Mouse (Mus musculus) neural tube, embryonic 11.5 days (tissue): ENCODE measurements around the gene Sgsm2. TPM values are rescaled to one million over a fixed set of nuclear protein-coding genes. Genes with fewer than 3 reads are reported as not detected.
A peak's percentile ranks its signal among the peaks of the same experiment; 100 is the strongest.

Experiments used
- ATAC-seq: fragments of 200-750 bp; cut with Nextera tagmentation; 2 replicates; pipeline ENCODE4 v1.8.0; 2017; ENCODE audit warnings: moderate number of reproducible peaks, mild to moderate bottlenecking, moderate TSS enrichment, moderate library complexity; ENCODE audit not compliant: insufficient read depth, low FRiP score, low TSS enrichment
- DNase-seq: peaks from one replicate; pipeline ENCODE4 v3.0.0-alpha.2; 2015; ENCODE audit warnings: low spot score
- H3K27ac ChIP-seq: fragments of 300-500 bp; sonication (generic); 2 replicates; pipeline ENCODE4 v1.5.1; 2014; ENCODE audit warnings: low read depth, mild to moderate bottlenecking, low read length
- H3K27me3 ChIP-seq: fragments of 300-500 bp; sonication (generic); 2 replicates; pipeline ENCODE4 v1.6.1; 2014; ENCODE audit warnings: mild to moderate bottlenecking, low read length, mixed read lengths; ENCODE audit not compliant: control insufficient read depth, insufficient read depth
- H3K36me3 ChIP-seq: fragments of 300-500 bp; sonication (generic); 2 replicates; pipeline ENCODE4 v1.6.1; 2014; ENCODE audit warnings: mild to moderate bottlenecking, low read length, moderate library complexity, mixed read lengths; ENCODE audit not compliant: control insufficient read depth, insufficient read depth
- H3K4me1 ChIP-seq: fragments of 300-500 bp; sonication (generic); 2 replicates; pipeline ENCODE4 v1.6.1; 2014; ENCODE audit warnings: low read length, mixed read lengths; ENCODE audit not compliant: control insufficient read depth, insufficient read depth
- H3K4me2 ChIP-seq: fragments of 300-500 bp; sonication (generic); 2 replicates; pipeline ENCODE4 v1.6.1; 2014; ENCODE audit warnings: low read depth, mild to moderate bottlenecking, moderate library complexity
- H3K4me3 ChIP-seq: fragments of 300-500 bp; sonication (generic); 2 replicates; pipeline ENCODE4 v1.5.1; 2014; ENCODE audit warnings: low read depth, low read length
- H3K9ac ChIP-seq: fragments of 300-500 bp; sonication (generic); 2 replicates; pipeline ENCODE4 v1.6.1; 2014; ENCODE audit warnings: mild to moderate bottlenecking, low read length
- H3K9me3 ChIP-seq: fragments of 300-500 bp; sonication (generic); 2 replicates; pipeline ENCODE4 v1.6.1; 2016; ENCODE audit warnings: low read length; ENCODE audit not compliant: control insufficient read depth
- WGBS: fragments of 180-500 bp; shearing (Covaris S2); extraction: QIAGEN DNeasy Blood & Tissue Kit; methylation state at CpG from one replicate; pipeline ENCODE4 v1.1.7; 2014; 5-methylcytosine and 5-hydroxymethylcytosine counted together
- polyA plus RNA-seq: library from polyadenylated mRNA; unstranded; fragments of >200 nt; fragmentation: Nextera tagmentation; extraction: Ambion mirVana; gene quantifications from 2 replicates; pipeline ENCODE4 v1.2.1, GENCODE M21; 2014

Sgsm2 gene
- polyA plus RNA-seq, 1 experiment from 2014 or later = 7.9 TPM

- H3K9ac ChIP-seq = no peak overlapping the region
- H3K9me3 ChIP-seq = no peaks in the 10 kb centered on the region
- no peak overlapping the region for H3K4me3 ChIP-seq
- ATAC-seq (no peak), DNase-seq (no peak)
- 67% methylated on average over 6 of the region's 6 CpGs for WGBS
- no peak overlapping the region for H3K27ac ChIP-seq
- no peak overlapping the region for H3K4me2 ChIP-seq
- no peaks in the 10 kb centered on the region for H3K4me1 ChIP-seq
- no peaks in the 10 kb centered on the region for H3K36me3 ChIP-seq
- no peaks in the 10 kb centered on the region for H3K27me3 ChIP-seq
Measured at GRCm38 (mm10) chr11:74919249-74919648, 22.4 kb upstream of the Sgsm2 start.

- DNase-seq = no peak
- H3K4me3 ChIP-seq = no peak overlapping the region
- H3K4me1 ChIP-seq = no peaks in the 10 kb centered on the region
- H3K36me3 ChIP-seq = peaks cover 3% of the 10 kb centered on the region; the same call in 1 of the 2 replicates
- 88% methylated on average over 3 of the region's 3 CpGs for WGBS
- no peak overlapping the region for H3K9ac ChIP-seq
- H3K9me3 ChIP-seq = no peaks in the 10 kb centered on the region
- H3K27me3 ChIP-seq = no peaks in the 10 kb centered on the region
- H3K27ac ChIP-seq = no peak overlapping the region
- H3K4me2 ChIP-seq = no peak overlapping the region
- no peak for ATAC-seq
Measured at GRCm38 (mm10) chr11:74912492-74912891, 15.6 kb upstream of the Sgsm2 start.

- no peaks in the 10 kb centered on the region for H3K27me3 ChIP-seq
- no peaks in the 10 kb centered on the region for H3K4me1 ChIP-seq
- H3K4me3 ChIP-seq = no peak overlapping the region
- no peak overlapping the region for H3K4me2 ChIP-seq
- H3K27ac ChIP-seq = no peak overlapping the region
- H3K36me3 ChIP-seq = peaks cover 14% of the 10 kb centered on the region
- 91% methylated on average over 4 of the region's 4 CpGs for WGBS
- no peak overlapping the region for H3K9ac ChIP-seq
- DNase-seq (no peak), ATAC-seq (no peak)
- H3K9me3 ChIP-seq = no peaks in the 10 kb centered on the region
Measured at GRCm38 (mm10) chr11:74909978-74910377, 13.1 kb upstream of the Sgsm2 start.

- Histone ChIP-seq H3K9ac (no peak overlapping the region), H3K4me1 (no peaks in the 10 kb centered on the region), H3K36me3 (peaks cover 18% of the 10 kb centered on the region), H3K4me2 (no peak overlapping the region), H3K27ac (no peak overlapping the region), H3K9me3 (no peaks in the 10 kb centered on the region), H3K27me3 (no peaks in the 10 kb centered on the region), H3K4me3 (no peak overlapping the region)
- DNase-seq = no peak
- ATAC-seq = no peak
- 88% methylated on average over 12 of the region's 12 CpGs for WGBS
Measured at GRCm38 (mm10) chr11:74908618-74909399, 11.9 kb upstream of the Sgsm2 start.

- H3K27me3 ChIP-seq = no peaks in the 10 kb centered on the region
- no peak overlapping the region for H3K4me3 ChIP-seq
- peaks cover 18% of the 10 kb centered on the region for H3K36me3 ChIP-seq
- no peak overlapping the region for H3K27ac ChIP-seq
- WGBS = 92% methylated on average over 6 of the region's 6 CpGs
- DNase-seq (no peak), ATAC-seq (no peak)
- H3K9me3 ChIP-seq = no peaks in the 10 kb centered on the region
- H3K4me1 ChIP-seq = no peaks in the 10 kb centered on the region
- no peak overlapping the region for H3K9ac ChIP-seq
- H3K4me2 ChIP-seq = no peak overlapping the region
Measured at GRCm38 (mm10) chr11:74907850-74908249, 11.0 kb upstream of the Sgsm2 start.

- WGBS = 94% methylated on average over 5 of the region's 5 CpGs
- H3K27me3 ChIP-seq = no peaks in the 10 kb centered on the region
- H3K9ac ChIP-seq = no peak overlapping the region
- DNase-seq (no peak), ATAC-seq (no peak)
- no peak overlapping the region for H3K27ac ChIP-seq
- no peaks in the 10 kb centered on the region for H3K4me1 ChIP-seq
- H3K9me3 ChIP-seq = no peaks in the 10 kb centered on the region
- H3K4me2 ChIP-seq = no peak overlapping the region
- H3K36me3 ChIP-seq = peaks cover 22% of the 10 kb centered on the region
- H3K4me3 ChIP-seq = no peak overlapping the region
Measured at GRCm38 (mm10) chr11:74902416-74902815, 5.6 kb upstream of the Sgsm2 start.

- Histone ChIP-seq H3K4me1 (no peaks in the 10 kb centered on the region), H3K36me3 (peaks cover 22% of the 10 kb centered on the region), H3K27ac (no peak overlapping the region), H3K4me2 (no peak overlapping the region), H3K9me3 (no peaks in the 10 kb centered on the region), H3K9ac (no peak overlapping the region), H3K4me3 (no peak overlapping the region), H3K27me3 (no peaks in the 10 kb centered on the region)
- 91% methylated on average over 6 of the region's 6 CpGs for WGBS
- no peak for ATAC-seq
- no peak for DNase-seq
Measured at GRCm38 (mm10) chr11:74901555-74901954, 4.7 kb upstream of the Sgsm2 start.

GRCm38 (mm10) chr11:74898517-74898827 is 1.6 kb upstream of the Sgsm2 start:
- Histone ChIP-seq H3K4me2 (peak overlapping the region; percentile 64), H3K27ac (no peak overlapping the region)

More at GRCm38 (mm10) chr11:74898517-74898827, 1.6 kb upstream of the Sgsm2 start:
- DNase-seq (no peak), ATAC-seq (no peak)
- peak overlapping the region; percentile 81 for H3K9ac ChIP-seq
- peaks cover 7% of the 10 kb centered on the region; the same call in 1 of the 2 replicates for H3K36me3 ChIP-seq
- no peaks in the 10 kb centered on the region; the same call in 1 of the 2 replicates for H3K4me1 ChIP-seq
- no peaks in the 10 kb centered on the region for H3K9me3 ChIP-seq
- under 1% methylated on average over 7 of the region's 7 CpGs for WGBS
- H3K4me3 ChIP-seq = peak overlapping the region; percentile 77
- H3K27me3 ChIP-seq = no peaks in the 10 kb centered on the region
